Mouse (Mus musculus) intestine, postnatal 0 days (tissue): Measurements from ENCODE around the gene Klhl15. TPM values are rescaled to one million over a fixed set of nuclear protein-coding genes. Genes with fewer than 3 reads are reported as not detected.

Source experiments
- ATAC-seq: fragments of 200-750 bp; cut with Nextera tagmentation; 2 replicates; pipeline ENCODE4 v1.8.0; 2017; ENCODE audit warnings: mild to moderate bottlenecking, moderate TSS enrichment, moderate library complexity
- H3K27ac ChIP-seq: fragments of 300-500 bp; sonication (generic); 2 replicates; pipeline ENCODE4 v1.5.1; 2014; ENCODE audit warnings: mild to moderate bottlenecking, low read depth, low read length, moderate library complexity
- H3K27me3 ChIP-seq: fragments of 300-500 bp; sonication (generic); replicated peaks from 2 replicates; pipeline ENCODE4 v1.6.1; 2014; ENCODE audit warnings: low read length, mixed read lengths; ENCODE audit not compliant: control insufficient read depth, insufficient read depth
- H3K36me3 ChIP-seq: fragments of 300-500 bp; sonication (generic); 2 replicates; pipeline ENCODE4 v1.6.1; 2014; ENCODE audit warnings: mild to moderate bottlenecking, moderate library complexity; ENCODE audit not compliant: control insufficient read depth, insufficient read depth
- H3K4me1 ChIP-seq: fragments of 300-500 bp; sonication (generic); replicated peaks from 2 replicates; pipeline ENCODE4 v1.6.1; 2014; ENCODE audit warnings: antibody characterized with exemption, low read length, mixed read lengths; ENCODE audit not compliant: control insufficient read depth, insufficient read depth
- H3K4me2 ChIP-seq: fragments of 300-500 bp; sonication (generic); replicated peaks from 2 replicates; pipeline ENCODE4 v1.6.1; 2014; ENCODE audit warnings: low read depth, mild to moderate bottlenecking, moderate library complexity
- H3K4me3 ChIP-seq: fragments of 300-500 bp; sonication (generic); 2 replicates; pipeline ENCODE4 v1.5.1; 2014; ENCODE audit warnings: low read depth, low read length
- H3K9ac ChIP-seq: fragments of 300-500 bp; sonication (generic); 2 replicates; pipeline ENCODE4 v1.6.1; 2014; ENCODE audit warnings: mild to moderate bottlenecking, low read depth, low read length
- H3K9me3 ChIP-seq: fragments of 300-500 bp; sonication (generic); 2 replicates; pipeline ENCODE4 v1.6.1; 2016; ENCODE audit warnings: mixed run types; ENCODE audit not compliant: control insufficient read depth
- CTCF ChIP-seq: sonication (generic); IDR thresholded peaks from 2 replicates; pipeline ENCODE4 v1.5.1; 2016; ENCODE audit warnings: low read depth, mild to moderate bottlenecking, control low read depth, antibody characterized with exemption, moderate library complexity
- WGBS: fragments of 180-500 bp; shearing (Covaris S2); extraction: QIAGEN DNeasy Blood & Tissue Kit; methylation state at CpG from one replicate; pipeline ENCODE4 v1.1.7; 2014; 5-methylcytosine and 5-hydroxymethylcytosine counted together
- microRNA-seq: library from miRNA; unstranded; fragments of <30 nt; microRNA quantifications from one replicate; pipeline ENCODE4, GENCODE M21; 2016
- polyA plus RNA-seq: library from polyadenylated mRNA; unstranded; fragments of >200 nt; fragmentation: Nextera tagmentation; extraction: Ambion mirVana; gene quantifications from 2 replicates; pipeline ENCODE4 v1.2.1, GENCODE M21; 2015

Klhl15 gene
- polyA plus RNA-seq, 1 experiment from 2014 or later, result 4.7 TPM

- Histone ChIP-seq H3K9ac (no peak overlapping the region), H3K4me1 (no peaks in the 10 kb centered on the region), H3K9me3 (no peaks in the 10 kb centered on the region), H3K4me2 (no peak overlapping the region), H3K4me3 (no peak overlapping the region), H3K36me3 (no peaks in the 10 kb centered on the region), H3K27ac (no peak overlapping the region), H3K27me3 (0 out of 2 replicates have a peak, but pooled peaks cover 3% of the 10 kb centered on the region)
- no peak for TF ChIP-seq CTCF
- no peak for ATAC-seq
- WGBS, result 42% methylated on average over 2 of the region's 2 CpGs
Measured at GRCm38 (mm10) chrX:94302928-94303327, 68.5 kb downstream of the Klhl15 start.

GRCm38 (mm10) chrX:94321036-94321902, 86.9 kb downstream of the Klhl15 start:
- Histone ChIP-seq H3K9me3 (no peaks in the 10 kb centered on the region), H3K4me3 (no peak overlapping the region), H3K36me3 (no peaks in the 10 kb centered on the region), H3K27me3 (no peaks in the 10 kb centered on the region; the same call in 1 of the 2 replicates), H3K27ac (no peak overlapping the region), H3K9ac (no peak overlapping the region), H3K4me1 (no peaks in the 10 kb centered on the region), H3K4me2 (no peak overlapping the region)
- 79% methylated on average over 11 of the region's 11 CpGs for WGBS
- ATAC-seq, result no peak
- no peak for TF ChIP-seq CTCF

Small RNA genes within 50 kb of the gene (microRNA-seq; reads per million reads assigned to microRNA genes)
- not detected for gene Mir7673

Other genes with a start within 250 kb of the Klhl15 start
- 13.2 and 13.8 TPM in 2 replicates for gene Zfx, start 110.9 kb upstream of the Klhl15 start, polyA plus RNA-seq
- gene Eif2s3x, start 21.7 kb upstream of the Klhl15 start, polyA plus RNA-seq, result 35.2 and 36.7 TPM in 2 replicates
- 0.05 TPM in 1 of 2 replicates, not detected in the other for gene Fam90a1b, start 132.2 kb downstream of the Klhl15 start, polyA plus RNA-seq
- 91.0 and 102 TPM in 2 replicates for gene Apoo, start 132.5 kb downstream of the Klhl15 start, polyA plus RNA-seq